Mouse (Mus musculus) kidney, postnatal 0 days (tissue): ENCODE measurements around the gene Trex2. TPM values are rescaled to one million over a fixed set of nuclear protein-coding genes. Genes with fewer than 3 reads are reported as not detected.

Experiments
- ATAC-seq: fragments of 200-750 bp; cut with Nextera tagmentation; replicated peaks from 2 replicates; pipeline ENCODE4 v1.8.0; 2017; ENCODE audit warnings: low read depth, moderate number of reproducible peaks, moderate TSS enrichment, moderate library complexity; ENCODE audit not compliant: low FRiP score
- DNase-seq: peaks from one replicate; pipeline ENCODE4 v3.0.0-alpha.2; 2016; ENCODE audit warnings: low spot score
- H3K27ac ChIP-seq: fragments of 300-500 bp; sonication (generic); 2 replicates; pipeline ENCODE4 v1.5.1; 2014; ENCODE audit warnings: mild to moderate bottlenecking
- H3K27me3 ChIP-seq: fragments of 300-500 bp; sonication (generic); 2 replicates; pipeline ENCODE4 v1.6.1; 2014; ENCODE audit warnings: low read length, mixed read lengths; ENCODE audit not compliant: insufficient read depth
- H3K36me3 ChIP-seq: fragments of 300-500 bp; sonication (generic); 2 replicates; pipeline ENCODE4 v1.6.1; 2014; ENCODE audit warnings: low read length, mixed read lengths; ENCODE audit not compliant: insufficient read depth
- H3K4me1 ChIP-seq: fragments of 300-500 bp; sonication (generic); replicated peaks from 2 replicates; pipeline ENCODE4 v1.6.1; 2014; ENCODE audit warnings: antibody characterized with exemption, low read length, mixed read lengths; ENCODE audit not compliant: insufficient read depth
- H3K4me2 ChIP-seq: fragments of 300-500 bp; sonication (generic); 2 replicates; pipeline ENCODE4 v1.6.1; 2014; ENCODE audit warnings: mild to moderate bottlenecking, low read length, moderate library complexity, mixed read lengths
- H3K4me3 ChIP-seq: fragments of 300-500 bp; sonication (generic); replicated peaks from 2 replicates; pipeline ENCODE4 v1.5.1; 2014; ENCODE audit warnings: low read depth, low read length
- H3K9ac ChIP-seq: fragments of 300-500 bp; sonication (generic); 2 replicates; pipeline ENCODE4 v1.6.1; 2014; ENCODE audit warnings: low read depth, low read length
- H3K9me3 ChIP-seq: fragments of 300-500 bp; sonication (generic); replicated peaks from 2 replicates; pipeline ENCODE4 v1.6.1; 2016; ENCODE audit warnings: low read length, inconsistent platforms, mixed read lengths
- CTCF ChIP-seq: IDR thresholded peaks from 2 replicates; pipeline ENCODE4 v1.5.1; 2016; ENCODE audit warnings: antibody characterized with exemption, low read depth, mild to moderate bottlenecking, moderate library complexity
- WGBS: fragments of 180-500 bp; shearing (Covaris S2); extraction: QIAGEN DNeasy Blood & Tissue Kit; methylation state at CpG from one replicate; pipeline ENCODE4 v1.1.7; 2014; 5-methylcytosine and 5-hydroxymethylcytosine counted together
- polyA plus RNA-seq: library from polyadenylated mRNA; unstranded; fragments of >200 nt; fragmentation: Nextera tagmentation; extraction: Ambion mirVana; gene quantifications from 2 replicates; pipeline ENCODE4 v1.2.1, GENCODE M21; 2015

Trex2 gene
- polyA plus RNA-seq: 0.12 and 0.18 TPM in 2 replicates

- no peaks in the 10 kb centered on the region for H3K9me3 ChIP-seq
- ATAC-seq (no peak), DNase-seq (no peak)
- no peaks in the 10 kb centered on the region for H3K36me3 ChIP-seq
- no peaks in the 10 kb centered on the region for H3K4me1 ChIP-seq
- H3K27me3 ChIP-seq: no peaks in the 10 kb centered on the region
- TF ChIP-seq CTCF: no peak
- whole genome bisulfite sequencing: 78% methylated on average over 11 of the region's 11 CpGs
- no peak within 1 kb of the TSS for H3K4me2 ChIP-seq
- H3K9ac ChIP-seq: no peak within 1 kb of the TSS
- no peak within 1 kb of the TSS for H3K4me3 ChIP-seq
- H3K27ac ChIP-seq: no peak within 1 kb of the TSS
These were observed at the start of gene Trex2 for GRCm38 (mm10) chrX:73435252-73435651. Gene Trex2 (minus strand): TSS chrX:73435344.

- Histone ChIP-seq H3K4me1 (0 out of 2 replicates have a peak, but pooled peaks cover 2% of the 10 kb centered on the region), H3K27ac (no peak overlapping the region), H3K27me3 (no peaks in the 10 kb centered on the region), H3K4me3 (peak overlapping the region; percentile 31; the same call in 1 of the 2 replicates), H3K4me2 (peak overlapping the region; percentile 50), H3K9me3 (no peaks in the 10 kb centered on the region), H3K9ac (no peak overlapping the region), H3K36me3 (no peaks in the 10 kb centered on the region)
- DNase-seq: no peak
- WGBS: 88% methylated on average over 4 of the region's 4 CpGs
- no peak for ATAC-seq
- no peak for TF ChIP-seq CTCF
These were observed 49.7 kb upstream of the Trex2 start for GRCm38 (mm10) chrX:73484870-73485269.

DNA sequence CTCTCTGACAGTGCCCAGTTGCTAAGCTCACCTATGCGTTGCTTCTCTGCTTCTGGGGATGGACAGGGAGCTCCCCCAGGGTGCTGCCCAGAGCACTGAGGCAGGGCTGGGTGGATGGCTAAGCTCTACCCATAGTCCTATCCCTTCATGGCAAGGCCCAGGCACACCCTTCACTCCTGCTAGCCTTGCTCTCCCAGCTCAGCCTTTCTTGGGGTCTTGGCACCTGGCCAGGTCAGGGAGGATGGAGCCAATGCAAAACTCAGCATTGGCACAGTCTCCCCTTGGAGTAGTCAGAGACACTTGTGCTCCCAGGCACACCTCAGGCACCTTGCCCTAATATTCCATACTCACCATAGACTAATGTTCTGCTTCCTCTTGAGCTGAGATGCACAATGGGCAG is 48.9 kb upstream of the Trex2 start:
- Histone ChIP-seq H3K9ac (0 out of 2 replicates have a peak overlapping the region, but pooled peaks have one; percentile 40), H3K36me3 (no peaks in the 10 kb centered on the region), H3K4me1 (0 out of 2 replicates have a peak, but pooled peaks cover 2% of the 10 kb centered on the region), H3K4me2 (peak overlapping the region; percentile 50), H3K27me3 (no peaks in the 10 kb centered on the region), H3K9me3 (no peaks in the 10 kb centered on the region), H3K27ac (no peak overlapping the region), H3K4me3 (peak overlapping the region; percentile 31)
- no peak for TF ChIP-seq CTCF
- ATAC-seq (no peak), DNase-seq (no peak)
- WGBS: 39% methylated on average over 1 of the region's 1 CpGs

DNA sequence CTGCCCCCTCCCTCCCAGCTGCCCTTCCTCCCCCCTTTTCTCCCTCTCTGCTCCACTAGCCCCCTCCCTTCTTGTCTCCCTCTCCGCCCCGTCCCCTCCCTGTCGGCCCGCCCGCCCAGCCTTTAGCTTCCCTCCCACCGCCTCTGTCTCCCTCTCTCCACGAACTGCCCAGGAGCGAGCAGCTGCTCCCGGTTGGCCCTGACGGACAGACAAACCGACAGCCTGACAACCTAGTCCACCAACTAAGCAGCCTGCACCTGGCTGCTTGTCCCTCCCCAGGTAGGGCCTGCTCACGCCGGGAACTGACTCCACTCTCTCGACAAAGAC is 48.3 kb upstream of the Trex2 start, which contains the start of gene Bgn:
Gene Bgn (plus strand): TSS at position 119 of the 327 bp plus-strand sequence.
- H3K36me3 ChIP-seq: no peaks in the 10 kb centered on the region
- H3K27ac ChIP-seq: 0 out of 2 replicates have a peak within 1 kb of the TSS, but pooled peaks have one; percentile 57
- peak within 1 kb of the TSS; percentile 50 for H3K4me2 ChIP-seq
- peak within 1 kb of the TSS; percentile 31 for H3K4me3 ChIP-seq
- WGBS: 39% methylated on average over 12 of the region's 14 CpGs
- no peaks in the 10 kb centered on the region for H3K9me3 ChIP-seq
- TF ChIP-seq CTCF: no peak
- no peak; the same call in 1 of the 2 replicates for ATAC-seq
- no peaks in the 10 kb centered on the region for H3K27me3 ChIP-seq
- peak within 1 kb of the TSS; percentile 40; the same call in 1 of the 2 replicates for H3K9ac ChIP-seq
- DNase-seq: peak; percentile 68
- H3K4me1 ChIP-seq: 0 out of 2 replicates have a peak, but pooled peaks cover 2% of the 10 kb centered on the region

DNA sequence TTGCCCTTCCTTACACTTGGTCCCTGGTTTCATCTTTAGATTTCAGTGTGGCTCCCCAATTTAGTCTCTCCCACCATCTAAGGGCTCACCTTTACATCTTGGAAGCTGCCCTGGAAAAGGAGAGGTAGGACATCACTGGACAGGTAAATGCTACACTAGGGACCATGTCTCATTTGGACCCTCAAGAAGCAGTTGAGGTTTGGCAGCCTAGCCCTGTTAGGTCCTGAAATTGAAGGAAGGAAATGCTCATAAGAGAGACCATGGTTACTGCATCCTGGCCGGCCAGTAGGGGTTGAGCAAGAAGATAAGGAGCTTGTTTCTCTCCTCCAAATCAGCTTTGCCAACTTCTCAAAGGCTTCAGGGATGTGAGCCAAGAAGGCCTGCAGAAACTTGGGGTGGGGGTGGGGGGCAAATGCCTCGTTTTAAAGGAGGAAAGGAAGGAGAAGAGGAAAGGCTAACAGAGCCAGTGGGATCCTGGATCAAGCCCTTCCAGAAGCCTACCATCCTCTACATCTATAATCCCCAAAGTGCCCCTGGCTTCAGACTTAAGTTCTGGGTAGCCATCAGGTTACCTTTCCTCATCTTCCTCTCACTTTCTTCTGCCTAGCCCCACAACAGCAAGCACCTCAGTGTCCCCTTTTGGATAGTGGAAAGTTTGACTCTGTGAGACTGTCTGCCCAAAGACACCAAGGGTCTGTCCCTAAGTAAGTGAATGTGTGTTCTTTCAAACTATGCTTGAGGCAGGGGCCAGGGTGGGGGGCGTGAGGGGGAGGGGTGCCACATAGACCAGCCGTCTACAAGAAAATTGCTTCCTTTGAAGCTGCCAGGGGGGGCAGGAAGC is 47.7 kb upstream of the Trex2 start:
- peak overlapping the region; percentile 50 for H3K4me2 ChIP-seq

GRCm38 (mm10) chrX:73480334-73480733 is 45.2 kb upstream of the Trex2 start:
- DNase-seq (peak; percentile 56), ATAC-seq (no peak)

More for the DNA sequence above, 47.7 kb upstream of the Trex2 start:
- Histone ChIP-seq H3K4me1 (0 out of 2 replicates have a peak, but pooled peaks cover 2% of the 10 kb centered on the region), H3K27me3 (no peaks in the 10 kb centered on the region), H3K9me3 (no peaks in the 10 kb centered on the region), H3K9ac (no peak overlapping the region), H3K4me3 (peak overlapping the region; percentile 31; the same call in 1 of the 2 replicates), H3K27ac (0 out of 2 replicates have a peak overlapping the region, but pooled peaks have one; percentile 25), H3K36me3 (no peaks in the 10 kb centered on the region)
- WGBS: 36% methylated on average over 4 of the region's 4 CpGs
- ATAC-seq (no peak), DNase-seq (no peak)
- TF ChIP-seq CTCF: no peak

More at GRCm38 (mm10) chrX:73480334-73480733, 45.2 kb upstream of the Trex2 start:
- Histone ChIP-seq H3K36me3 (no peaks in the 10 kb centered on the region), H3K9me3 (no peaks in the 10 kb centered on the region), H3K27ac (peak overlapping the region; percentile 60), H3K4me3 (no peak overlapping the region), H3K4me2 (no peak overlapping the region), H3K9ac (no peak overlapping the region), H3K27me3 (no peaks in the 10 kb centered on the region), H3K4me1 (no peaks in the 10 kb centered on the region)
- no peak for TF ChIP-seq CTCF
- WGBS: 45% methylated on average over 2 of the region's 2 CpGs
